Mouse (Mus musculus) forebrain, embryonic 16.5 days (tissue): ENCODE results near the gene Chek1. TPM values are rescaled to one million over a fixed set of nuclear protein-coding genes. Genes with fewer than 3 reads are reported as not detected.

Experiments
- ATAC-seq: fragments of 200-750 bp; cut with Nextera tagmentation; 2 replicates; pipeline ENCODE4 v1.8.0; 2017; ENCODE audit warnings: mild to moderate bottlenecking, moderate library complexity
- H3K27ac ChIP-seq: fragments of 300-500 bp; sonication (generic); 2 replicates; pipeline ENCODE4 v1.5.1; 2014; ENCODE audit warnings: low read length, control low read depth
- H3K27me3 ChIP-seq: fragments of 300-500 bp; sonication (generic); replicated peaks from 2 replicates; pipeline ENCODE4 v1.6.1; 2014; ENCODE audit warnings: low read length; ENCODE audit not compliant: control insufficient read depth, insufficient read depth
- H3K36me3 ChIP-seq: fragments of 300-500 bp; sonication (generic); 2 replicates; pipeline ENCODE4 v1.6.1; 2014; ENCODE audit not compliant: control insufficient read depth, insufficient read depth
- H3K4me1 ChIP-seq: fragments of 300-500 bp; sonication (generic); replicated peaks from 2 replicates; pipeline ENCODE4 v1.6.1; 2014; ENCODE audit warnings: low read length; ENCODE audit not compliant: control insufficient read depth, insufficient read depth
- H3K4me2 ChIP-seq: fragments of 300-500 bp; sonication (generic); 2 replicates; pipeline ENCODE4 v1.6.1; 2014; ENCODE audit warnings: mild to moderate bottlenecking, low read length, control low read depth
- H3K4me3 ChIP-seq: fragments of 300-500 bp; sonication (generic); replicated peaks from 2 replicates; pipeline ENCODE4 v1.5.1; 2014; ENCODE audit warnings: mild to moderate bottlenecking, low read length, control low read depth
- H3K9ac ChIP-seq: fragments of 300-500 bp; sonication (generic); replicated peaks from 2 replicates; pipeline ENCODE4 v1.6.1; 2014; ENCODE audit warnings: low read depth, low read length, control low read depth
- H3K9me3 ChIP-seq: fragments of 300-500 bp; sonication (generic); 2 replicates; pipeline ENCODE4 v1.6.1; 2016; ENCODE audit warnings: low read length; ENCODE audit not compliant: control insufficient read depth
- WGBS: fragments of 180-500 bp; shearing (Covaris S2); extraction: QIAGEN DNeasy Blood & Tissue Kit; methylation state at CpG from one replicate; pipeline ENCODE4 v1.1.7; 2014; 5-methylcytosine and 5-hydroxymethylcytosine counted together
- polyA plus RNA-seq: library from polyadenylated mRNA; unstranded; fragments of >200 nt; fragmentation: Nextera tagmentation; extraction: Ambion mirVana; gene quantifications from 2 replicates; pipeline ENCODE4 v1.2.1, GENCODE M21; 2015

The Chek1 gene
- polyA plus RNA-seq, 1 experiment from 2014 or later = 13.6 TPM

DNA sequence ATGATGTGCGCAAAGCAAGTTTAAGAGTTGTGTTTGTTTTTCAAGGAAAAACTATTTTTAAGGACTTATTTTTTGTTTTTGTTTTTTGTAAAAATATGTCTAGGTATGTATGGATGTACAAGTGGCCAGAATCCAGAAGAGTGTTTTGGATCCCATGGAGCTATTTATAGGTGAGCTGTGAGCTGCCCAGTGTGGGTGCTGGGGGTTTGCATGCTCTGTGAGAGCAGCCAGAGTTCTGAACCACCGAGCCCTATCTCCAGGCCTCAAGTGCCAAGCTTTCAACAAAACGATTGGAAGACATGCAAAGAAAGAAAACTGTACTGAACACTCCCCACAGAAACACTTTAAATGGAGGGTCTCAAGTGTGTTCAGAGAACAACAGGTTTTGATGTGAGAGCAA lies 20.9 kb downstream of the Chek1 start:
- Histone ChIP-seq H3K27me3 (no peaks in the 10 kb centered on the region), H3K4me3 (no peak overlapping the region), H3K27ac (no peak overlapping the region), H3K36me3 (0 out of 2 replicates have a peak, but pooled peaks cover 3% of the 10 kb centered on the region), H3K9ac (no peak overlapping the region), H3K4me1 (no peaks in the 10 kb centered on the region), H3K9me3 (no peaks in the 10 kb centered on the region), H3K4me2 (no peak overlapping the region)
- WGBS = 87% methylated on average over 3 of the region's 3 CpGs
- no peak for ATAC-seq

- 92% methylated on average over 10 of the region's 10 CpGs for WGBS
- Histone ChIP-seq H3K4me3 (no peak overlapping the region), H3K27ac (no peak overlapping the region), H3K4me2 (no peak overlapping the region), H3K9ac (no peak overlapping the region), H3K36me3 (no peaks in the 10 kb centered on the region), H3K9me3 (no peaks in the 10 kb centered on the region), H3K27me3 (no peaks in the 10 kb centered on the region), H3K4me1 (no peaks in the 10 kb centered on the region)
- ATAC-seq = no peak
Observed at GRCm38 (mm10) chr9:36694276-36694675, 32.6 kb downstream of the Chek1 start.

GRCm38 (mm10) chr9:36692920-36693319 lies 33.9 kb downstream of the Chek1 start, which contains the start of gene Acrv1:
Acrv1 (plus strand) TSS chr9:36693220.
- H3K36me3 ChIP-seq = no peaks in the 10 kb centered on the region
- H3K27me3 ChIP-seq = no peaks in the 10 kb centered on the region
- no peak within 1 kb of the TSS for H3K4me3 ChIP-seq
- H3K9me3 ChIP-seq = no peaks in the 10 kb centered on the region
- ATAC-seq = no peak
- H3K9ac ChIP-seq = no peak within 1 kb of the TSS
- H3K27ac ChIP-seq = no peak within 1 kb of the TSS
- no peak within 1 kb of the TSS for H3K4me2 ChIP-seq
- WGBS = 65% methylated on average over 1 of the region's 1 CpGs
- no peaks in the 10 kb centered on the region for H3K4me1 ChIP-seq

- no peak overlapping the region for H3K4me3 ChIP-seq
- H3K9ac ChIP-seq = no peak overlapping the region
- no peak overlapping the region for H3K27ac ChIP-seq
- no peaks in the 10 kb centered on the region for H3K36me3 ChIP-seq
- H3K4me2 ChIP-seq = no peak overlapping the region
- no peaks in the 10 kb centered on the region for H3K4me1 ChIP-seq
- no peak for ATAC-seq
- H3K9me3 ChIP-seq = no peaks in the 10 kb centered on the region
- no peaks in the 10 kb centered on the region for H3K27me3 ChIP-seq
Observed at GRCm38 (mm10) chr9:36687329-36687728, 39.5 kb downstream of the Chek1 start.

GRCm38 (mm10) chr9:36681424-36681823 lies 45.4 kb downstream of the Chek1 start:
- H3K27me3 ChIP-seq = no peaks in the 10 kb centered on the region
- no peak overlapping the region for H3K4me3 ChIP-seq
- 64% methylated on average over 2 of the region's 2 CpGs for WGBS
- ATAC-seq = no peak
- H3K9ac ChIP-seq = no peak overlapping the region
- no peaks in the 10 kb centered on the region for H3K4me1 ChIP-seq
- no peaks in the 10 kb centered on the region for H3K36me3 ChIP-seq
- no peaks in the 10 kb centered on the region for H3K9me3 ChIP-seq
- no peak overlapping the region for H3K27ac ChIP-seq
- H3K4me2 ChIP-seq = no peak overlapping the region

Other genes with a start within 250 kb of the Chek1 start
- not detected in 2 replicates for gene Gm5615, start 185.1 kb downstream of the Chek1 start, polyA plus RNA-seq
- gene Gm17689, start 144.4 kb downstream of the Chek1 start, polyA plus RNA-seq = not detected in 2 replicates
- not detected in 2 replicates for gene A630095E13Rik, start 83.7 kb downstream of the Chek1 start, polyA plus RNA-seq
- gene Acrv1, start 33.8 kb downstream of the Chek1 start, polyA plus RNA-seq = not detected in 2 replicates
- 104 and 108 TPM in 2 replicates for gene Stt3a, start 40.6 kb upstream of the Chek1 start, polyA plus RNA-seq
- gene Ei24, start 70.3 kb upstream of the Chek1 start, polyA plus RNA-seq = 125 TPM in 2 replicates
- 715 and 751 TPM in 2 replicates for gene Fez1, start 94.8 kb upstream of the Chek1 start, polyA plus RNA-seq